Mouse (Mus musculus): Measurements from ENCODE around the gene Aatf.

Gene Aatf

DNA sequence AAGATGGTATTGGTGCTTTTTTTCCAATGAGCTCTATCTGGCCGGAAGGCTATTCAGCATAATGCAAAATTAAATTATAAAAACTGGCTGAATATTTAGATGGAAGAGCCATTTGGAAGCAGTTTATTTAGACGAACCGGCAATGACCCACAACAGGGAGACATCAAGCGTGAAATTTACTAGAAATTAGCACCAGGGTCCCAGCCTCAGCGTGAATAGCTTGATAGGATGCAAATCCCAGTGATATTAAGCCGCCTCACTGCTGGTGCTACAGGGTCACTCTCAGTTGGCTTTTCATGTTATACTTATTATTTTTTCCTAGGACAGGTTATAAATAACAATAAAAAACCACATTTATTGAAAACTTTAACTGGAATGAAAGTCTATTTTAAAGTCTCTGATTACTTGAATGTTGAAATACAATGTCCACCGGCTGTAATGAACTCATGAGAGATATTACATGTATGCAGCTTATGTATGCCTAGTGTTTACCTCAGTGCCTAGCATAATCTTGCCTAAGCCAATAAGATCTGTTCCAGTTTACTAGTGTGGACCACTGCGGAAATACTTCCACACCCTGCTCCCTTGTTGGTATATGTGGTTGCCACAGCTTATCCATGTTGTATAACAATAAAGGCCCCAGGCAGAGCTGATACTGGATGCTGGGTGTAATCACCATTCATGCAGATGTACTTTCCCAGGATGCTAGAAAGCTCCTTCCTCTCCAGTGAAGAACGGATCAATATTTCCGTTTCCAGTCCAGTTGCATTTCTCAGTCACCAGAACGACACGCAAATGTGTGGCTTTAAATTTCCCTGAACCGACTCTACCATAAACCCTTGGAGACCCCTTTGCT, 136.6 kb downstream of the Aatf start:
- DNase-seq (ENCODE audit: low spot score in 2 of 2), result no peak

DNA sequence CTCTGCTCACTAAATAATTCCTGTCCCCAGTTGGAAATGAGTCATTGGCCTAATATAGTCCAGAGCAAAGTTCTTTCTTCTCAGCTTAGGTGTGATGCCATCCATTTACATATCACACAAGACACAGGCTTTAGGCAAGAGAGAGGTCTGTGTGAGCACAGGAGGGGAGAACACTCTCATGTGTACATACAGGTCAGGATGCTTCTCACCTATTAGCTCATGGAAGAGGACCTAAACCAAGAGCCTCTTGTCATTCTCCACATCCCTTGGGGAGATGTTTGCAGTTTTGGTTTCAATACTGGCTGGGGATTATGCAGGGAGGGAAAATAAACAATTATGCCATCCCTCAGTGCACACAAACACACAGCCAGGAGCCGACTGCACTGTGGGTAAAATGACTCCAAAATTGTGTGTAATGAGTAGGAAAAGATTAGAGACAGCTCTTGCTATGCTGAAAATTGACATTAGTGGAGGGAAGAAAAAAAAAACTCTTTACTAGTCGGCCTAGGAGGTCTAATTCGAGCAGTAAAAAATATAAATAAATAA, 137.3 kb downstream of the Aatf start:
- no peak for DNase-seq (ENCODE audit: low spot score in 2 of 2)

DNA sequence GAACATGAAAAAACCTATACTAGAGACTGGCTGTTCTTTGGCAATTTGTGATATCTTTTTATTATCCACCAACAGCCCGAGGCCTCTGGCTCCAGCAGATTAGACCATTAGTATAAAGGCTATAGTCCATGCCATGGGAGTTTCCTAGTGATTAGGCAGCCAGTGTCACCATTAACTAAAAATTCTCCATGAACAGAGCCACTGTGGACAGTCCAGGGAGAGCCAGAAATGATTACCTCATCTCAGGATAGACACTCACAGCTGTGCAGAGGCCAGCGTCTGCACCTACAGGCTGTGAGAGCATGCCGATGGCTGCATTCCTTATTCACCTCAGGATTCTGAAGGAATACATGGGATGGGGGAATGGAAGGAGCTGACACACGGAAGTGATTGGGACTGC, 140.2 kb downstream of the Aatf start:
- no peak for DNase-seq (ENCODE audit: low spot score in 2 of 2)

Measured in spleen, postnatal 36 days (tissue).